Mouse (Mus musculus): ENCODE results near the gene Farsb. TPM values are rescaled to one million over a fixed set of nuclear protein-coding genes. Genes with fewer than 3 reads are reported as not detected.

Farsb gene
- 35.7 and 40.1 TPM in 2 replicates for polyA plus RNA-seq (2012; ENCODE audit: insufficient read depth, insufficient read length, missing spikeins)

GRCm38 (mm10) chr1:78488752-78489492 lies at the start of gene Farsb:
Farsb (minus strand) TSS chr1:78488897.
- TF ChIP-seq POLR2A (IDR thresholded peaks at IDR 0.05; ENCODE audit: borderline replicate concordance, low read depth, low read length): no peak
- TF ChIP-seq CTCF (IDR thresholded peaks at IDR 0.05; ENCODE audit: low read depth, low read length): no peak
- peak within 1 kb of the TSS; percentile 92 for H3K4me3 ChIP-seq (ENCODE audit: insufficient read depth, low read length)
- H3K4me1 ChIP-seq (ENCODE audit: control insufficient read depth, insufficient read depth, low read length): peaks cover 27% of the 10 kb centered on the region
- H3K27ac ChIP-seq (ENCODE audit: insufficient read depth, low read depth, low read length): peak within 1 kb of the TSS; percentile 76

GRCm38 (mm10) chr1:78538396-78538795 lies 49.7 kb upstream of the Farsb start:
- no peak overlapping the region for H3K27ac ChIP-seq (ENCODE audit: insufficient read depth, low read depth, low read length)
- TF ChIP-seq CTCF (IDR thresholded peaks at IDR 0.05; ENCODE audit: low read depth, low read length) (no peak), POLR2A (IDR thresholded peaks at IDR 0.05; ENCODE audit: borderline replicate concordance, low read depth, low read length) (no peak)
- no peak overlapping the region for H3K4me3 ChIP-seq (ENCODE audit: insufficient read depth, low read length)
- peaks cover 5% of the 10 kb centered on the region; the same call in 1 of the 2 replicates for H3K4me1 ChIP-seq (ENCODE audit: control insufficient read depth, insufficient read depth, low read length)

DNA sequence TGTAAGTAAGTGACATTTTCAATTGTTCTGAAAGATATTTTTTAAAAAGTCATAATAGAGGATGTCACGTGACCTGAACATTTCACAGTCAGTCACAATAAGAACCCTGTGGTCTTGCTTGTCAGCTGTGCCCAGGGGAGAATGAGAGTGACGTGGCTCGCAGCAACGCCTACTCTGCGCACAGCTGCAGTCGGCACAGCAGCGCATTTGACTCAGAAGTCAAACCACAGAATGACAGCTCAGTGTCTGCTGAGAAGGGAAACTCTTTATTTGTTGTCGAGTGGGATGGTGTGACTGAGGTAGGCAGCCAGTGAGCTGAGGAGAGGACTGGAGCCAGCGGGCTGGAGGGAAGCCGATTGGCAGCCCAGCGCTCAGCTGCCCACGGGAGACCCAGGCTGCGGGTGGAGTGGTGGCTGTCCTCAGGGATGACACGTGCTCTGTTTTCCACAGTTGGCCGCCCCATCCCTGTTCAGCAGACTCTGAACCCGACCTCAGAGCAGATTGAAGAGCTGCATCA lies 48.9 kb upstream of the Farsb start:
- Histone ChIP-seq H3K27ac (ENCODE audit: insufficient read depth, low read depth, low read length) (peak overlapping the region; percentile 37), H3K4me3 (ENCODE audit: insufficient read depth, low read length) (peak overlapping the region; percentile 53)
- TF ChIP-seq CTCF (IDR thresholded peaks at IDR 0.05; ENCODE audit: low read depth, low read length) (no peak), POLR2A (IDR thresholded peaks at IDR 0.05; ENCODE audit: borderline replicate concordance, low read depth, low read length) (no peak)

DNA sequence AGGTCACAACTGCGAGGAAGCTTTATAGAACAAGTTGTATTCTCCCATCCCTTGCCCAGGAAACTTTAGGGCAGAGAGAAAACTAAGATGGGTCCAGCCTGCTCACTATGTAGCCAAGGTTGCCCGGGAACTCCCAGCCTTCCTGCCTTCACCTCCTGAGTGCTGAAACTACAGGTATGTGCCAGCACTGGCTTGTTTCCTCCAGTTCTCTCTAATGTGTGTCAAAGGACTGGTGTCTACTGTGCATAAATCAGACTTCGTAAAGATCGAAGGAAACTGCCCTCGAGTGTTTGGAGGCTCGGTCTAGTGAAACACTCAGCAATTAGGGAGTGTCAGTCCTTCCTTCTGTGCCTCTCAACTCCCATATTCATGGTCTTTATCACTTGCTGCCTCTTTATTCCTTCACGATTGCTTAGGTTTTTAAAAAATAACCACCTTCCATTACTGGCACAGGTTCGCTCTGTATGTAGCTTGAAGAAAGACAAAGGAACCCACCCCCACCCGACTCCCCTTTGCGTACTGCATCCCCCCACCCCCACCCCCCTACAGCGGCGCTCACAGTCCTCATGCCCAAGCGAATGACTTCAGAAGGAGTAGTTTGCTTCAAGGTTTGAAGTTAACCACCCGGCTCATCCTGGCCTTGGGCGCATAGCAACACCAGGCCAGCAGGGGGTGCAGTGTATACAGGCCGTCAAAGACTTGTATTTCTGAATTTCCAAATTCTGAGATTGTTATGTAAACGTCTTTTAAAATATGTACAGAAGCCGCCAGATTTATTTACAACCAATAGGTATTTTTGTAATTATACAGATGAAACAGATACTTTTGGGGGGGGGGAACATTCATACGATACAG lies 47.8 kb upstream of the Farsb start:
- peak; percentile 89 for TF ChIP-seq CTCF (IDR thresholded peaks at IDR 0.05; ENCODE audit: low read depth, low read length)
- TF ChIP-seq POLR2A (IDR thresholded peaks at IDR 0.05; ENCODE audit: borderline replicate concordance, low read depth, low read length): no peak
- Histone ChIP-seq H3K27ac (ENCODE audit: insufficient read depth, low read depth, low read length) (no peak overlapping the region), H3K4me3 (ENCODE audit: insufficient read depth, low read length) (no peak overlapping the region), H3K4me1 (ENCODE audit: control insufficient read depth, insufficient read depth, low read length) (peaks cover 5% of the 10 kb centered on the region; the same call in 1 of the 2 replicates)

More for the DNA sequence above, 48.9 kb upstream of the Farsb start:
- peaks cover 5% of the 10 kb centered on the region; the same call in 1 of the 2 replicates for H3K4me1 ChIP-seq (ENCODE audit: control insufficient read depth, insufficient read depth, low read length)

DNA sequence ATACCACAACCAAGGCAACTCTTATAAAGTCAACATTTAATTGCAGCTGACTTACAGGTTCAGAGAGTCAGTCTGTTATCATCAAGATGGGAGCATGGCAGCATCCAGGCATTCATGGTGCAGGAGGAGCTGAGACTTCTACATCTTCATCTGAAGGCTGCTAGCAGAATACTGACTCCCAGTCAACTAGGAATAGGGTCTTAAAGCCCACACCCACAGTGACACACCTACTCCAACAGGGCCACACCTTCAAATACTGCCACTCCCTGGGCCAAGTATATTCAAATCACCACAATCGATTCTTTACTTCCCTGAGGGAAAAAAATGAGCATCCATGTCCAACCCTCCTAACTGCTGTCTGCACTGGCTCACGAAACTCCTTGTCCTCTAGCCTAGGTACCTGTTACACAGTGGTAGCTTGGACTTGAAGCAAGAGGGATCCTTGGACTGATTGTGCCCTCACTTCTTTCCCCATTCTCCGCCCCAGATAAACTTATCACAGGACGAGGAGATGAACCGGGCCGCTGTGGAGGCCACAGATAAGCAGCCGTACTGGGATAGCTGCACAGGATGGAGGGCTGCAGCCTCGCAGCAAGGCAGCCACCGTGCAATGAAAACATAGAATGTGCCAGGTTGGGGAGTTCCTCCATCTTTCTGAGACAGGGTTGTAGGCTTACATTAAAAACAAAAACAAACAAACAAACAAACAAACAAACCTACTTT lies 45.9 kb upstream of the Farsb start:
- TF ChIP-seq POLR2A (IDR thresholded peaks at IDR 0.05; ENCODE audit: borderline replicate concordance, low read depth, low read length) (no peak), CTCF (IDR thresholded peaks at IDR 0.05; ENCODE audit: low read depth, low read length) (no peak)
- H3K4me1 ChIP-seq (ENCODE audit: control insufficient read depth, insufficient read depth, low read length): peaks cover 5% of the 10 kb centered on the region; the same call in 1 of the 2 replicates

GRCm38 (mm10) chr1:78532184-78532800 lies 43.6 kb upstream of the Farsb start:
- H3K27ac ChIP-seq (ENCODE audit: insufficient read depth, low read depth, low read length): no peak overlapping the region
- H3K4me1 ChIP-seq (ENCODE audit: control insufficient read depth, insufficient read depth, low read length): no peaks in the 10 kb centered on the region
- TF ChIP-seq CTCF (IDR thresholded peaks at IDR 0.05; ENCODE audit: low read depth, low read length) (no peak), POLR2A (IDR thresholded peaks at IDR 0.05; ENCODE audit: borderline replicate concordance, low read depth, low read length) (no peak)
- H3K4me3 ChIP-seq (ENCODE audit: insufficient read depth, low read length): no peak overlapping the region

More for the DNA sequence above, 45.9 kb upstream of the Farsb start:
- Histone ChIP-seq H3K4me3 (ENCODE audit: insufficient read depth, low read length) (no peak overlapping the region), H3K27ac (ENCODE audit: insufficient read depth, low read depth, low read length) (no peak overlapping the region)

- H3K27ac ChIP-seq (ENCODE audit: insufficient read depth, low read depth, low read length): no peak overlapping the region
- TF ChIP-seq CTCF (IDR thresholded peaks at IDR 0.05; ENCODE audit: low read depth, low read length): no peak
- no peak for TF ChIP-seq POLR2A (IDR thresholded peaks at IDR 0.05; ENCODE audit: borderline replicate concordance, low read depth, low read length)
- no peaks in the 10 kb centered on the region for H3K4me1 ChIP-seq (ENCODE audit: control insufficient read depth, insufficient read depth, low read length)
Measured at GRCm38 (mm10) chr1:78530500-78531215, 42.0 kb upstream of the Farsb start.

GRCm38 (mm10) chr1:78529011-78529410 lies 40.3 kb upstream of the Farsb start:
- H3K4me3 ChIP-seq (ENCODE audit: insufficient read depth, low read length): no peak overlapping the region
- TF ChIP-seq CTCF (IDR thresholded peaks at IDR 0.05; ENCODE audit: low read depth, low read length): no peak
- no peak for TF ChIP-seq POLR2A (IDR thresholded peaks at IDR 0.05; ENCODE audit: borderline replicate concordance, low read depth, low read length)
- H3K4me1 ChIP-seq (ENCODE audit: control insufficient read depth, insufficient read depth, low read length): no peaks in the 10 kb centered on the region
- H3K27ac ChIP-seq (ENCODE audit: insufficient read depth, low read depth, low read length): no peak overlapping the region

More at GRCm38 (mm10) chr1:78530500-78531215, 42.0 kb upstream of the Farsb start:
- H3K4me3 ChIP-seq (ENCODE audit: insufficient read depth, low read length): no peak overlapping the region

All from bone marrow macrophage, adult 2 months (primary cell).